Mouse (Mus musculus) C2C12 (cell line): ENCODE results near the gene Ypel3.

Experiments
- CEBPB ChIP-seq: IDR thresholded peaks from one replicate; pipeline ENCODE4 v1.6.1; 2011; ENCODE audit warnings: low read depth, mild to moderate bottlenecking, control low read depth, moderate library complexity
- CTCF ChIP-seq: IDR thresholded peaks from one replicate; pipeline ENCODE4 v1.5.1; 2011; ENCODE audit not compliant: control insufficient read depth, insufficient read depth, insufficient read length
- MAX ChIP-seq: IDR thresholded peaks from one replicate; pipeline ENCODE4 v1.6.1; 2011; ENCODE audit warnings: mild to moderate bottlenecking, control low read depth
- MYOD1 ChIP-seq: IDR thresholded peaks from one replicate; pipeline ENCODE4 v1.6.1; 2011; ENCODE audit warnings: low read depth; ENCODE audit not compliant: control insufficient read depth, insufficient read length
- MYOG ChIP-seq: IDR thresholded peaks from one replicate; pipeline ENCODE4 v1.6.1; 2011; ENCODE audit not compliant: control insufficient read depth, insufficient read length; ENCODE audit errors: extremely low read depth

- TF ChIP-seq CTCF (no peak), CEBPB (no peak), MAX (no peak), MYOG (no peak), MYOD1 (no peak)
Observed at GRCm38 (mm10) chr7:126760956-126761355, 15.8 kb upstream of the Ypel3 start.
